Mouse (Mus musculus): ENCODE results near the gene Ube2q1. TPM values are rescaled to one million over a fixed set of nuclear protein-coding genes. Genes with fewer than 3 reads are reported as not detected.

Gene Ube2q1
- polyA plus RNA-seq, 1 experiment, result 61.2 TPM

GRCm38 (mm10) chr3:89807171-89807570 lies 33.8 kb downstream of the Ube2q1 start:
- no peak for DNase-seq (ENCODE audit: low read depth)
- TF ChIP-seq POLR2A (IDR thresholded peaks at IDR 0.05; ENCODE audit: borderline replicate concordance, extremely low read depth, insufficient read depth, insufficient read length, poor library complexity, severe bottlenecking) (no peak), CTCF (IDR thresholded peaks at IDR 0.05; ENCODE audit: borderline replicate concordance, extremely low read depth, insufficient read depth, insufficient read length) (no peak)

- TF ChIP-seq CTCF (IDR thresholded peaks at IDR 0.05; ENCODE audit: borderline replicate concordance, extremely low read depth, insufficient read depth, insufficient read length) (no peak), POLR2A (IDR thresholded peaks at IDR 0.05; ENCODE audit: borderline replicate concordance, extremely low read depth, insufficient read depth, insufficient read length, poor library complexity, severe bottlenecking) (no peak)
- DNase-seq (ENCODE audit: low read depth), result no peak
Observed at GRCm38 (mm10) chr3:89807881-89808280, 34.5 kb downstream of the Ube2q1 start.

GRCm38 (mm10) chr3:89808638-89809037 lies 35.2 kb downstream of the Ube2q1 start:
- TF ChIP-seq POLR2A (IDR thresholded peaks at IDR 0.05; ENCODE audit: borderline replicate concordance, extremely low read depth, insufficient read depth, insufficient read length, poor library complexity, severe bottlenecking) (no peak), CTCF (IDR thresholded peaks at IDR 0.05; ENCODE audit: borderline replicate concordance, extremely low read depth, insufficient read depth, insufficient read length) (no peak)
- DNase-seq (ENCODE audit: low read depth), result no peak

- no peak for DNase-seq (ENCODE audit: low read depth)
- TF ChIP-seq CTCF (IDR thresholded peaks at IDR 0.05; ENCODE audit: borderline replicate concordance, extremely low read depth, insufficient read depth, insufficient read length), result no peak
- TF ChIP-seq POLR2A (IDR thresholded peaks at IDR 0.05; ENCODE audit: borderline replicate concordance, extremely low read depth, insufficient read depth, insufficient read length, poor library complexity, severe bottlenecking), result no peak
Observed at GRCm38 (mm10) chr3:89810841-89811240, 37.4 kb downstream of the Ube2q1 start.

GRCm38 (mm10) chr3:89812166-89812565 lies 38.8 kb downstream of the Ube2q1 start:
- DNase-seq (ENCODE audit: low read depth), result no peak
- TF ChIP-seq CTCF (IDR thresholded peaks at IDR 0.05; ENCODE audit: borderline replicate concordance, extremely low read depth, insufficient read depth, insufficient read length) (no peak), POLR2A (IDR thresholded peaks at IDR 0.05; ENCODE audit: borderline replicate concordance, extremely low read depth, insufficient read depth, insufficient read length, poor library complexity, severe bottlenecking) (no peak)

- no peak for TF ChIP-seq CTCF (IDR thresholded peaks at IDR 0.05; ENCODE audit: borderline replicate concordance, extremely low read depth, insufficient read depth, insufficient read length)
- no peak for DNase-seq (ENCODE audit: low read depth)
Observed at GRCm38 (mm10) chr3:89814051-89814450, 40.6 kb downstream of the Ube2q1 start.

- TF ChIP-seq CTCF (IDR thresholded peaks at IDR 0.05; ENCODE audit: borderline replicate concordance, extremely low read depth, insufficient read depth, insufficient read length) (peak; percentile 44; the same call in 1 of the 2 replicates), POLR2A (IDR thresholded peaks at IDR 0.05; ENCODE audit: borderline replicate concordance, extremely low read depth, insufficient read depth, insufficient read length, poor library complexity, severe bottlenecking) (no peak)
- DNase-seq (ENCODE audit: low read depth), result peak; percentile 6
Observed at GRCm38 (mm10) chr3:89817056-89817455, 43.6 kb downstream of the Ube2q1 start.

GRCm38 (mm10) chr3:89818605-89819004 lies 45.2 kb downstream of the Ube2q1 start:
- TF ChIP-seq CTCF (IDR thresholded peaks at IDR 0.05; ENCODE audit: borderline replicate concordance, extremely low read depth, insufficient read depth, insufficient read length) (no peak), POLR2A (IDR thresholded peaks at IDR 0.05; ENCODE audit: borderline replicate concordance, extremely low read depth, insufficient read depth, insufficient read length, poor library complexity, severe bottlenecking) (no peak)
- DNase-seq (ENCODE audit: low read depth), result no peak

GRCm38 (mm10) chr3:89819897-89820296 lies 46.5 kb downstream of the Ube2q1 start:
- TF ChIP-seq POLR2A (IDR thresholded peaks at IDR 0.05; ENCODE audit: borderline replicate concordance, extremely low read depth, insufficient read depth, insufficient read length, poor library complexity, severe bottlenecking) (no peak), CTCF (IDR thresholded peaks at IDR 0.05; ENCODE audit: borderline replicate concordance, extremely low read depth, insufficient read depth, insufficient read length) (no peak)
- no peak for DNase-seq (ENCODE audit: low read depth)

GRCm38 (mm10) chr3:89820311-89821095 lies 47.1 kb downstream of the Ube2q1 start:
- TF ChIP-seq CTCF (IDR thresholded peaks at IDR 0.05; ENCODE audit: borderline replicate concordance, extremely low read depth, insufficient read depth, insufficient read length), result no peak
- TF ChIP-seq POLR2A (IDR thresholded peaks at IDR 0.05; ENCODE audit: borderline replicate concordance, extremely low read depth, insufficient read depth, insufficient read length, poor library complexity, severe bottlenecking), result no peak
- no peak for DNase-seq (ENCODE audit: low read depth)

- TF ChIP-seq POLR2A (IDR thresholded peaks at IDR 0.05; ENCODE audit: borderline replicate concordance, extremely low read depth, insufficient read depth, insufficient read length, poor library complexity, severe bottlenecking) (no peak), CTCF (IDR thresholded peaks at IDR 0.05; ENCODE audit: borderline replicate concordance, extremely low read depth, insufficient read depth, insufficient read length) (no peak)
Observed at GRCm38 (mm10) chr3:89821096-89821513, 47.7 kb downstream of the Ube2q1 start.

More at GRCm38 (mm10) chr3:89821096-89821513, 47.7 kb downstream of the Ube2q1 start:
- no peak for DNase-seq (ENCODE audit: low read depth)
